Mouse (Mus musculus): ENCODE measurements around the gene Pfdn6. TPM values are rescaled to one million over a fixed set of nuclear protein-coding genes. Genes with fewer than 3 reads are reported as not detected.

Pfdn6 gene
- total and polyA plus RNA-seq, 3 experiments = 28.0 to 81.0 (median 77.7) TPM

- intact Hi-C loops (cut with DNase I) = no loop called here
- H3K9ac ChIP-seq (ENCODE audit: low read depth, low read length) = no peak overlapping the region
These were observed 7.2 kb downstream of the Pfdn6 start for GRCm38 (mm10) chr17:33932970-33933369.

DNA sequence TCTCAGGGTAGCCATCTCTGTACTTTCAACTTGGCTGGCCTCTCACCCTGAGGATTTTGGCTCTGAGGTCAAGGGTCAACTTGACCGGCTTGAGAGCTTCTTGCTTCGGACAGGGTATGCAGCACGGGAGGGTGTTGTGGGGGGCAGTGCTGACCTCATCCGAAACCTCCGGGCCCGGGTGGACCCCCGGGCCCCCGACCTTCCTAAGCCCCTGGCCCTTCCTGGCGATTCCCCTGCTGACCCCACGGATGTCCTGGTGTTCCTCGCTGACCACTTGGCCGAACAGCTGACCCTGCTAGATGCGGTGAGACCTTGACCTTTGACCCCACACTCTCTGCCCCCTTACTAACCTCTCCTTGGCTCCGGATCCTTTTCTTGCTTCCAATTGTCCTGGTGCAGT is 7.7 kb downstream of the Pfdn6 start:
- H3K9ac ChIP-seq (ENCODE audit: low read depth, low read length) = no peak overlapping the region
- H3K27me3 ChIP-seq (ENCODE audit: control insufficient read depth, insufficient read depth, low read length) = no peaks in the 10 kb centered on the region
- TF ChIP-seq POLR2A (IDR thresholded peaks at IDR 0.05; ENCODE audit: insufficient read depth, low read depth, low read length) (no peak), EP300 (IDR thresholded peaks at IDR 0.05; ENCODE audit: insufficient read depth, low read depth, low read length) (no peak), CTCF (IDR thresholded peaks at IDR 0.05) (no peak)
- no peaks in the 10 kb centered on the region; the same call in 1 of the 2 replicates for H3K36me3 ChIP-seq (ENCODE audit: control insufficient read depth, insufficient read depth, low read length)
- peaks cover 4% of the 10 kb centered on the region; the same call in 1 of the 2 replicates for H3K4me1 ChIP-seq (ENCODE audit: control insufficient read depth, insufficient read depth, low read length)
- H3K79me2 ChIP-seq (replicated peaks; ENCODE audit: control insufficient read depth, insufficient read depth, low read length) = no peaks in the 10 kb centered on the region
- 91% methylated on average over 14 of the region's 14 CpGs for WGBS
- H3K27ac ChIP-seq = no peak overlapping the region
- intact Hi-C loops (cut with DNase I) = no loop called here
- H3K4me3 ChIP-seq = no peak overlapping the region
- DNase-seq = no peak

More at GRCm38 (mm10) chr17:33932970-33933369, 7.2 kb downstream of the Pfdn6 start:
- Histone ChIP-seq H3K27me3 (ENCODE audit: control insufficient read depth, insufficient read depth, low read length) (no peaks in the 10 kb centered on the region), H3K4me1 (ENCODE audit: control insufficient read depth, insufficient read depth, low read length) (peaks cover 4% of the 10 kb centered on the region; the same call in 1 of the 2 replicates), H3K27ac (no peak overlapping the region), H3K79me2 (replicated peaks; ENCODE audit: control insufficient read depth, insufficient read depth, low read length) (no peaks in the 10 kb centered on the region), H3K36me3 (ENCODE audit: control insufficient read depth, insufficient read depth, low read length) (no peaks in the 10 kb centered on the region; the same call in 1 of the 2 replicates), H3K4me3 (no peak overlapping the region)
- WGBS = 94% methylated on average over 15 of the region's 15 CpGs
- no peak for DNase-seq
- no peak for TF ChIP-seq CTCF (IDR thresholded peaks at IDR 0.05)
- no peak for TF ChIP-seq POLR2A (IDR thresholded peaks at IDR 0.05; ENCODE audit: insufficient read depth, low read depth, low read length)
- TF ChIP-seq EP300 (IDR thresholded peaks at IDR 0.05; ENCODE audit: insufficient read depth, low read depth, low read length) = no peak

GRCm38 (mm10) chr17:33931947-33932346 is 8.2 kb downstream of the Pfdn6 start:
- no peaks in the 10 kb centered on the region; the same call in 1 of the 2 replicates for H3K36me3 ChIP-seq (ENCODE audit: control insufficient read depth, insufficient read depth, low read length)
- no peak overlapping the region for H3K4me3 ChIP-seq
- H3K27ac ChIP-seq = no peak overlapping the region
- no peaks in the 10 kb centered on the region for H3K79me2 ChIP-seq (replicated peaks; ENCODE audit: control insufficient read depth, insufficient read depth, low read length)
- no peak overlapping the region for H3K9ac ChIP-seq (ENCODE audit: low read depth, low read length)
- peaks cover 4% of the 10 kb centered on the region; the same call in 1 of the 2 replicates for H3K4me1 ChIP-seq (ENCODE audit: control insufficient read depth, insufficient read depth, low read length)
- TF ChIP-seq EP300 (IDR thresholded peaks at IDR 0.05; ENCODE audit: insufficient read depth, low read depth, low read length) (no peak), POLR2A (IDR thresholded peaks at IDR 0.05; ENCODE audit: insufficient read depth, low read depth, low read length) (no peak), CTCF (IDR thresholded peaks at IDR 0.05) (no peak)
- intact Hi-C loops (cut with DNase I) = no loop called here
- 90% methylated on average over 11 of the region's 11 CpGs for WGBS
- H3K27me3 ChIP-seq (ENCODE audit: control insufficient read depth, insufficient read depth, low read length) = no peaks in the 10 kb centered on the region
- DNase-seq = no peak

DNA sequence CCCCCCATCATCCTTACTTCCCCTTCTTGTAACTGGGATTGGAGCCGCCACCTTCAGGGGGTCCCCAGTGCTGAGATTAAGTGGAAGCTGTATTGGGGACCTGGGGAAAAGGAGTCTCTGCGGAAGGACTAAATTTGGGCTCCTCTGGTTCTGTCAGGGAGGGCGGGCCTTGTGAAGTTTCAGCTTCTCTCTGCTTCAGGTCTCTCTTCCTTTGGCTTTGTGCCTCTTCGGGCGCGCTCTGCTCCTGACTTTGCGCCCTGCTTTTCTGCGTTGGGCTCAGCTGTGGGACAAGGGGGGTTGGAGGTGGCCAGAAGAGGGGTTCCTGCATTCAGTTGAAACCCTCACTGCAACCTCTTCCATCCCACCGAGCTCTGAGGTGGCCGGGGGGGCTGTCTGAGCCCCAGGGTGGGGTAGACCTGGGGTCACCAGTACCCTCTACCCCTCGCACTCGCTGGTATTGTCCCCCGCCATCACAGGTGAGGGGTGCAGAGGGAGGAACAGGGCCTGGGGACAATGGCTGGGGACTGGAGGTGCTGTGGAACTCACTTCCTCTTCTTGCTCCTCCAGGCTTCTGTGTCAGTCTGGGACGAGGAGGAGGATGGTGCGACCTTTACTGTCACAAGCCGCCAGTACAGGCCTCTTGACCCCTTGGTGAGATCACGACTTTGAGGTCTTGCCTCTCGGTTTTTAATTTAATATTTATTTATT is 8.8 kb downstream of the Pfdn6 start:
- intact Hi-C loops (cut with DNase I) = no loop called here
- TF ChIP-seq POLR2A (IDR thresholded peaks at IDR 0.05; ENCODE audit: insufficient read depth, low read depth, low read length) (no peak), CTCF (IDR thresholded peaks at IDR 0.05) (no peak), EP300 (IDR thresholded peaks at IDR 0.05; ENCODE audit: insufficient read depth, low read depth, low read length) (no peak)
- peak overlapping the region; percentile 87 for H3K9ac ChIP-seq (ENCODE audit: low read depth, low read length)
- 57% methylated on average over 18 of the region's 18 CpGs for WGBS
- H3K4me1 ChIP-seq (ENCODE audit: control insufficient read depth, insufficient read depth, low read length) = peaks cover 4% of the 10 kb centered on the region; the same call in 1 of the 2 replicates
- H3K79me2 ChIP-seq (replicated peaks; ENCODE audit: control insufficient read depth, insufficient read depth, low read length) = no peaks in the 10 kb centered on the region
- H3K27me3 ChIP-seq (ENCODE audit: control insufficient read depth, insufficient read depth, low read length) = no peaks in the 10 kb centered on the region
- peak overlapping the region; percentile 75 for H3K4me3 ChIP-seq
- H3K27ac ChIP-seq = peak overlapping the region; percentile 99
- DNase-seq = no peak
- H3K36me3 ChIP-seq (ENCODE audit: control insufficient read depth, insufficient read depth, low read length) = no peaks in the 10 kb centered on the region; the same call in 1 of the 2 replicates

GRCm38 (mm10) chr17:33930280-33931158 is 9.6 kb downstream of the Pfdn6 start:
- H3K36me3 ChIP-seq (ENCODE audit: control insufficient read depth, insufficient read depth, low read length) = no peaks in the 10 kb centered on the region; the same call in 1 of the 2 replicates
- peak overlapping the region; percentile 75 for H3K4me3 ChIP-seq
- peak overlapping the region; percentile 87 for H3K9ac ChIP-seq (ENCODE audit: low read depth, low read length)
- intact Hi-C loops (cut with DNase I) = no loop called here
- TF ChIP-seq POLR2A (IDR thresholded peaks at IDR 0.05; ENCODE audit: insufficient read depth, low read depth, low read length) = no peak
- no peak for TF ChIP-seq EP300 (IDR thresholded peaks at IDR 0.05; ENCODE audit: insufficient read depth, low read depth, low read length)
- TF ChIP-seq CTCF (IDR thresholded peaks at IDR 0.05) = no peak
- 0 out of 2 replicates have a peak, but pooled peaks cover 2% of the 10 kb centered on the region for H3K79me2 ChIP-seq (replicated peaks; ENCODE audit: control insufficient read depth, insufficient read depth, low read length)
- no peaks in the 10 kb centered on the region for H3K27me3 ChIP-seq (ENCODE audit: control insufficient read depth, insufficient read depth, low read length)
- H3K27ac ChIP-seq = peak overlapping the region; percentile 99
- WGBS = 1% methylated on average over 45 of the region's 45 CpGs
- peak; percentile 67 to 73 for DNase-seq
- peaks cover 4% of the 10 kb centered on the region; the same call in 1 of the 2 replicates for H3K4me1 ChIP-seq (ENCODE audit: control insufficient read depth, insufficient read depth, low read length)
